Mouse (Mus musculus) heart, postnatal 25 days (tissue): ENCODE data around the gene Eif5. TPM values are rescaled to one million over a fixed set of nuclear protein-coding genes. Genes with fewer than 3 reads are reported as not detected.
"Not testable (repeated sequence)": the region's sequence is repeated elsewhere in the genome, so short reads cannot be mapped to it uniquely, and the experiment has no call there.

Experiments used
- DNase-seq: peaks from one replicate; pipeline ENCODE4 v3.0.0; 2022; ENCODE audit warnings: low spot score
- intact Hi-C: fragments of 180-260 bp; cut with DNase I; formaldehyde crosslinking; loops from one replicate; pipeline ENCODE4 v1.15.1; 2025
- total RNA-seq, 2 experiments: library from RNA; stranded (reverse); gene quantifications; 2 replicates each; pipeline ENCODE4 v1.2.3; 2021

Eif5 gene
- total RNA-seq, 2 experiments from 2014 or later, result 140 to 145 TPM

DNA sequence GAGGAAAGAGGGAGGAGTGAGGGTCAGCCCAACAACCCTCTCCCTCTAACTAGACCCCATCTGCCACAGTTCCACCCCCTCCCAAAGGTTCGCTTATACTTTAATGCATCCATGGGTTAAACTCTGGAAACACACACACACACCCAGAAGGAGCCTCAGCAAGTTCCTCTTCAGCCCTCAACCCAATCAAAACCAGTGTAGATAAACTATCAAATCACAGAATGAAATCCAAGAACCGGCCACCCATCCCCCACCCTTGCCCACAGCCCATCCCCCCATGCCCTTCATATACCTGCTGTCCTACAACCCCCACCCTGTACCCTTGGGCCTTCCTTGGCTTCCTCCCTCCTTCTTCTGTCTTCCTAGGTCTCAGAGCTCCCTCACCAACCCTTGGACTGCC, 16.8 kb upstream of the Eif5 start:
- intact Hi-C loops, result no loop called here
- no peak for DNase-seq

DNA sequence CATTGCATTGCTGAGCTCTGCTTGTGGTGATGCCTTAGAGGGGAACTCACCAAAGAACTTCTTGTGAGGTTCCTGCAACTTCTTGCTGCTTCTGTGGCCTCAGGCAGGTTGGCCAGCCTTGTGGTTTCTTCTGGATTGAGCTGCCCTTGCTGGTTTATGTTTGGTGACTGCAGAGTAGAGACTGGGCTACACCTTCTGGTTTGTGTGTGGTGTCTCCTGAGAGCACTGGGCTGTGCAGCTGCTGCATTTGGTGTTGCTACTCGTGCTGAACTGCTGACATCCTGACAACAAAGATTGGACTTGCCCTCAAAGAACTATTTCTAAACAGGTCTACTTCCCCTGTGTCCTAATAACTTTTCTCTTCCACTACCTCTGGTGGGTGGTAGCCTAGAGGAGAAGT, 13.3 kb upstream of the Eif5 start:
- intact Hi-C loops, result no loop called here
- DNase-seq, result no peak

DNA sequence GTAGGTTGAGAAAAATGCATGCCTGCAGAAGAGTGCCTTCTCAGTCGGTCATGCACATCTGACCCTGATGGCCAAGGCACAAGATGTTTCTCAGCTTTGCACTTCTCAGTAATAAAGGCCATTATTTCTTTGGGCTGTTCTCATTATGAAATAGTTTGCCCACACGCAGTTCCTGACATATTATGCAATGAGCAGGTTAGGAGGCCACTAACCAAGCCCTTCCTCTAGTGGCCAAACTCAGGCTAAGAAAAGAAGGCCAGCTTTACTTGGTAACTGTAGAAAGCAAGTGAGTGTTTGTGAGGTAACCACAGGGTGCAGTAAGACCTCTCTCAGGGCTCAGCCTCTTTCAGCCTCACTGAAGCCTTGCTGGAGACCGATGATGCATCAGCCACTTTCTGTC, 12.9 kb upstream of the Eif5 start:
- DNase-seq, result no peak
- intact Hi-C loops, result no loop called here

DNA sequence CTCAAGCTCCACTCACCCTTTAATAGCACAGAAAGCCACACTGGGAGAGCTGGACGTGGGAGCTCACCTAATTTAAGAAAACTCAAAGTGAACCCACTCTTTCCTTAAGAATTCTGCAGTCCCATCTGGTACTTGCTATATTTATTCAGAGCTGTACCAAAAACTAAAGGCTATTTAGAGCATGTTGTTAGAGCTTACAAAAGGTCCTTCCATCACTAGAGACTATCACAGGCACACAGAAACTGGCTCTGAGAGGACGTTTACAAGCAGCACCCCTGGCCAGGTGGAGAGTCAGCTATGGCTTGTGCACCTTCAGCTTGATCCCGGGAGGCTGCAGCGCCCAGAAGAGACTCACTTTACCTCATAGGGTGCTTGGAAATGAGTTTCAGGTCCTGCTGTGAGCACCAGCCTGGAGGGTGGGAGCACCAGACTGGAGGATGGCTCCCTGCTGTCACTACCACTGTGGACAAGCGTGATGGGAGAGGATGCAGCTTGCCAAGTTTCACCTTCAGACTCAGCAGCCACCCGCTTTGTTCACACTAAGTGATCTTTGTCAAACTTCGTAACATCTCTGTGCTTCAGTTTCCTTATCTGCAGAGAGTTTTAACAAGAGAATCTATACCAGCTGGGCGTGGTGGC, 10.1 kb upstream of the Eif5 start:
- intact Hi-C loops, result no loop called here

DNA sequence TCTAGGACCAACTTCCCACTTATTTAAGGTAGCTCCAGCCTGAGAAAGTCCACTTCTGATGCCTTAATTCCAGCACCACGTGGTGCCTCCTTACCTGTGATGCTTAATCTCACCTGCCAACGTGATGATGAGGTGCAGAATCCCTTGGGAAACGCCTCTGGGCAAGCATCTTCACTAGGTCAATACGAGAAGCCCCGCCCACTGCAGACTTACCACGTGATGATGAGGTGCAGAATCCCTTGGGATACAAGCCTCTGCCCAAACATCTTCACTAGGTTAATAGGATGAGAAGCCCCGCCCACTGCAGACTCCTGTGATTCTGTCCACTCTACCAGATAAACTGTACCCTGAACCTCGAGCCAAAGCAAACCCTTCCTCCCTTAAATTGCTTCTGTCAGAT, 8.6 kb upstream of the Eif5 start:
- no peak for DNase-seq
- intact Hi-C loops, result no loop called here

More for the DNA sequence above, 10.1 kb upstream of the Eif5 start:
- DNase-seq, result no peak

DNA sequence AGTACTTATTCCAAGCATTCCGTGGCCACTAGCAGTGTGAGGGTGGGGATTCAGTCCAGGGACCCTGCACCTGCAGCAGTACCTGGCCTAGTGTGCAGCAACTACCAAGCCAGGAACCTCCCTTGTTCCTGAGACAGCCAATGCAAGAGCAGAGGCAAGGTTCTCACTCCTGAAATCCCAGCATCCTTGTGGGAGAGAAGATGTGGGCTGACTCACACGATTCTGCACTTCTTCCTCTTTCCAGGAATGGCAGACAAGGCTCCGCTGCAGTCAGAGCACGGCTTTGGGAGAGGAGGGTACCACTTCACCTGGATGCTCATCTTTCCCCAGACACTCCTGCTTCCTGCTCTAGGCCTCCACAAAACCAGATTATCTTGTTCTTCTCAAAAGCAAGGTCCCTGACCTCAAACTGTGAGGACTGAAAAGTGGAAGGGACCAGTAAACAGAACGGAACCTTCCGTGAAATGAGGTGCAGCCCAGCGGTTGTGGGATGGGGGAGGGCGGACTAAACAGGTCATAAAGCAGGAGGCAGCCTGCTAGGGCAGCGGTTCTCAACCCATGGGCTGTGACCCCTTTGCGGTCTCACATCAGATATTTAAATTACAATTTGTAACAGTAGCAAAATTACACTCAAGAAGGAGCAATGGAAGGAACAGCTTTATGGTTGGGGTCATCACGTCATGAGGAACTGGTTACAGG, 4.6 kb upstream of the Eif5 start:
- no peak for DNase-seq
- intact Hi-C loops, result no loop called here

DNA sequence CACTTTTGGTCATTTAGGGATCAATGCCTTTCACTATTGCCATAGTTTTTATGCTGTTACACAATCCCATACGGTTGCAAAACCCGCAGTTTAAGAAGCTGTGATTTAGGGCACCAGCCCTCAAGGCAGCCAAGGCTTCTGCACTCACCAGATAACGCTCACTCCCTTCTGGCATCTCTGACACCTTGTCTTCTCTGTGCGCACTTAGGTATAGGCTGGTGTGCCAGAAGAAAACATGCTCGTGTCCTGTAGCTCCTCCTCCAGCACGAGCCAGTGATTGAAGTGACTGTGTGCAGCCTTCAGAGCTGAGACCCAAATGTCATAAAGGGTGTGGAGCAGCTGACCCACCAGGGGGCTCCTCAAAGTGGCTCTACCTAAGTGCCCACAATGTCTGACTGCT, 2.5 kb upstream of the Eif5 start:
- no peak for DNase-seq
- intact Hi-C loops, result loop anchor here (5.0 kb wide), 1 partner anchor 37 kb away; the partner anchor contains the start of gene Mark3

DNA sequence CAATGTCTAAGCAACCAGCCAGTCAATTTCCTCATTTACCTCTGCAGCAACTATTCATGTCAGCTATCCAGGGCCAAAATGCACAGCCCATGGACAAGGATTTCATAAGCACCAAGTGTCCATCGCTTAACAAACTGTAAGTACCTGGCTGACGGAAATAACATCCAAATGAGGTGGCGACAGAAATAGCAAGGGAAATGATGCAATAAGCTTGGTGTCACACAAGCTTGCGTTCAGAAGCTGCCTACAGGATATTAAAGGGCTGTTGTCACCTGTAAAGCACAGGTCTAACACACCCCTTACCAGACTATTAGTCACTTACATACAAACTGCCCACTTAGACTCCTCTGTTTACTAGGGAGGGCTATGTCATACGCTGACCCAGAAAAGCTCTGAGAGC, 2.1 kb upstream of the Eif5 start:
- intact Hi-C loops, result loop anchor here (5.0 kb wide), 1 partner anchor 37 kb away; the partner anchor contains the start of gene Mark3
- no peak for DNase-seq

DNA sequence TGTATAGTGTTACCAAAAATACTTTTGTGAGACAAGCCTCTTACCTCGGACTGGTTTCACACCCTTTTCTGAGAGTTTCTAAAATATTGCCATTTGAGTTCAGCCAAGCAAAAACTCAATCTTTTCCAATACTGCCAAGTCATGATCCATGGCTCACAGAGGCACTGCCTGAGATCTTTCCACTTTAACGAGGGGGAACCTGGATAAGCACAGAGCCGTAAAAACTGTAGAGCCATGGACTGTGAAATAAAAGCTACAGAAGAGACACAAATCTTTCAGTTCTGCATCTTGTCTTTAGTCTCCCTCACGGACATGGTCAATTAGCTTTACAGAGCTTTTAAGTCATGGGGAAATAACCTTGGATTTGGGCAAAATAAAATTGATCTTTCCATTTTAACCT, 1.1 kb upstream of the Eif5 start:
- DNase-seq, result no peak
- intact Hi-C loops, result loop anchor here (5.0 kb wide), 1 partner anchor 36 kb away; the partner anchor contains the start of gene Mark3

DNA sequence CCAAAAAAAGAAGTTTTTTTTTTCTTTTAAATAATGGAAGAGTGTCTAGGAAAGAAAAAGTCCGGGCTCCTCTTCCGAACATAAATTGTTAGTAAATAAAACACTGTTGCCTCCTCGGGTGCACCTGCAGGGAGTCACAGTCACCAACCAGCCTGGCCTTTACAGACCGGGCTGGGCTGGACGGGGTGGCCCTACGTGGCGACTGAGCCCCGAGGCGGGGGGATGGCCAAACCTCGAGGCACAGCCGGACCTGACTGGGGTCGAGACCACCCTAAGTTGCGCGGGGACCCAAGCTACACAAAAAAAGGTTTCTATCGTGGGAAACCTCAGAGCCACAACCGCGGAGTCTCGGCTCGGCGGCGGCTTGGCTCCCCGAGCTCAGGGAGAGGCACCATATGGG, 475 bp upstream of the Eif5 start:
- DNase-seq, result no peak
- intact Hi-C loops, result loop anchor here (5.0 kb wide), 1 partner anchor 35 kb away; the partner anchor contains the start of gene Mark3

DNA sequence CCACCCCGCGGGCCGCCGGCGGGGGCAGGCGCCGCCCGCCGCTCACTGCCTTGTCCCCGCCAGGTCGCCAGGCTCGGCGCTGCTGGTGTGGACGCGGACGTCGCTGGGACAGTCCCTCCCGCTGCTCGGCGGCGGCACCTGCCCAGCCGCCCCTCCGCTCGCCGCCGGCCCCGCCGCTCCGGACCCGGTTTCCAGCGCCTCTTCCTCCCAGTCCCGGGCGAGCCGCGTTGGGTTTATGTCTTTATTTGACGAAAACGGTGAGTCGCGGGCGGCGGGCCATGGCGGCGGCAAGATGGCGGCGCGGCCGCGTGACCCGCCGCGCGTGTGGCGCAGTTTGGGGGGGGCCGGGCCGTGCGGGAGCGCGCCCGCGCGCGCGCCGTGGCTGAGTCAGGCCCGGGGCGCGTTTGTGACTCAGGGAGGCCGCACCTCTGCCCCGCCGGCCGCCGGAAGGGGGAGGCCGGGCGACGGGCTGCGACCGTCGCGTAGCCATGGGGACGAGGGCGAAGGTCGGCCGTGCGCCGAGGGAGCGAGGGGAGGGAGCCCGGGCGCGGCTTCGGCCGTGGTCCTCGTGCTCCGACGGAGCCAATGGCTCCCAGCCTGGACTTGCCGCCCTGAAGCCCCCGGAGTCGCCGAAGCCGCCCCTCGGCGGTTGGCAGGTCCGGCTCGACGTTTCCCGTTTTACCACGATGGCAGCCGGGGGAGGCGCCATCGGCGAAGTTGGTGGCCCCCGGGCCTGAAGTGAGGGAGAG, 650 bp downstream of the Eif5 start:
- peak; percentile 77 for DNase-seq
- intact Hi-C loops, result loop anchor here (5.0 kb wide), 1 partner anchor 34 kb away; the partner anchor contains the start of gene Mark3

DNA sequence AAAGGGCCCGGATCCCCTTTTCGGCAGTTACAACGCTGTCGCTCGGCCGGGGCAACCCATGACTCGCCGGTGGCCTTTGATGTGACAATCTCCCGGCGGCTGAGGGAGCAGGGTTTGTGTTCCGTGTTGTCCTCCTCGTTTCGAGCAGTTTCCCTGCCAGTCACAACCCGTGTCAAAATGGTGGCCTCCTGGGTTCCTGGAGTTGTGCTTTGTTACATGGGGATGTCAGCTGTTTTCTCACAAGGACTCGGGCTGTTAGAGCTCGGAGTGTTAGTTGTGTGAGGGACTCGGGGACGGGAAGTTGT, 1.2 kb downstream of the Eif5 start:
- intact Hi-C loops, result loop anchor here (5.0 kb wide), 1 partner anchor 33 kb away; the partner anchor contains the start of gene Mark3
- no peak for DNase-seq

DNA sequence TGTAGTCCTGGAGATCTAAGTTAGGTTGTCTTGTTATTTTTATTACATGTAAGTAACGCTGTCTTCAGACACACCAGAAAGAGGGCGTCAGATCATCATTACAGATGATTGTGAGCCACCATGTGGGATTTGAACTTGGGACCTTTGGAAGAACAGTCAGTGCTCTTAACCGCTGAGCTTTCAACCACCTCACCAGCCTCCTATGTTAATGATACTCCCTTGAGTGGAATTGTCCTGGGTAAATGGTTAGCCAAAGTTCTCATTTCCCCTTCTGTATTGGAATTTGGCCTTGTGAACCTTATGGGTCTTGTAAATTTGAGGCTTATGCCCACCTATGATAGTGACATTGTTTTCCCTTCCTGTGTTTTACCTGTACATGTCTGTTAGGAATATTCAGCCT, 9.3 kb downstream of the Eif5 start:
- DNase-seq, result no peak
- intact Hi-C loops, result no loop called here

DNA sequence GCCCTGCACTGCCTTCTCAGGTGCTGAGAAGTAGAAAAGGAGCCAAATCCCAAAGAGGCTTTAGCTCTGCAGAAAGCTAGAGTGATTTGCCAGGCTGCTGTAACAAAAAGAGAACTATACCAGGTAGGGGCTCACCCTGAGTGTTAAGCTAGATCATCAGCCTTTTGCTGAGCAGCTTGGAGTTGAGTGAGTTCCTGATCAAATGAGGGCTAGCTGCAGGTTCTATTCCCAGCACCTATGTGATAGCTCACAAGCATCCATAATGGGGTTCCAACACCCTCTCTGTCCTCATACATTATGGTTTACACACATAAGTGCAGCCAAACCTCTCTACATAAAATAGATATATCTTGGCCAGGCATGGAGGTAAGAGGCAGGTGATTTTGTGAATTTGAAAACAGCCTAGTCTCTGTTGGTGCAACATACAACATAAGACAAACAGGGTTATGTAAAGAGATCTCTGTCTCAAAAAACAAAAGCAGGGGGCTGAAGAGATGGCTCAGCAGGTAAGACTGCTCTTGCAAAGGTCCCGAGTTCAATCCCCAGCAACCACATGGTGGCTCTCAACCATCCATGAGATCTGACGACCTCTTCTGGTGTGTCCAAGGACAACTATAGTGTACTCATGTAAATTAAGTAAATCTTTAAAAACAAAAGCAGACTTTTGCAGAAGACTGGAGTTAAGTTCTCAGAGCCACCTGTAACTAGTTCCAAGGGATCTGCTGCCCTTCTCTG, 10.9 kb downstream of the Eif5 start:
- no peak for DNase-seq
- intact Hi-C loops, result no loop called here

DNA sequence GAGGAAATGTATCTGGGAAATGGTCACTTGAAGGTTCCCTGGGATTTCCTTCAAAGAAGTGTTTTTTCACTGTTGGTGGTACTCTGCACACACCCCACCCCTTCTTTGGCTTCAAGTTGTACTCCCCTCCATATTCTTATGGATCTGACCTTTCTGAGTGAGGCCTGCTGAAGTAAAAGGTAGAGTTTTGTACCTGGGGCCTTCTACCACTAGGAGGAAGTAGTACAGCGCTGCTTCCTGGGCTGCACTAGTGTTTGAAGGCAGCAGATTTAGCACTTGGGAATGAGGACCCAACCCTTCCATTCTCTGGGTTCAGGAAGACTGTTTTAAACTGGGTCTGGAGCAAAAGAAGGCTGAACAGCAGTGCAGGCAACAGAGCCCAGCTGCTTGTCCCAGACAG, 12.9 kb downstream of the Eif5 start:
- intact Hi-C loops, result loop anchor here (5.0 kb wide), 1 partner anchor 97 kb away; no protein-coding TSS in a partner anchor

DNA sequence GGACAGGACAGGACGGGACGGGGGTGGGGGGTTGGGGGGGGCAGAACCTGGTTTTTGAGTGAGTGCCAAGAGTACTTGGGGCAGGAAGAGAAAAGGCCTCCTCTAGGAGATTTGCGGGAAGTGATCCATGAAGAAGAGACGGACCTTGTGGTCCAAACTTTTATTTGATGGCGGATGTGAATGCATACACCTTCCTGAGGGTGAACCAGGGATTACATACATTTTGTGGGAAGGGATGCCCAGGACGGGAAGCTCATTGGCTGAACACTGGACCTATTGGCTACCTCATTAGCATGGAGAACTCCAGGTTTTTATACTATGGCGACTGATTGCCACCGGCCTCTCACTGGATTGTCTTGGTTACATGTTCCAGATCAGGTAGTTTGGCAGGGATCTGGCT, 14.5 kb downstream of the Eif5 start:
- no peak for DNase-seq
- intact Hi-C loops, result loop anchor here (5.0 kb wide), 1 partner anchor 95 kb away; no protein-coding TSS in a partner anchor

More for the DNA sequence above, 12.9 kb downstream of the Eif5 start:
- DNase-seq, result no peak

DNA sequence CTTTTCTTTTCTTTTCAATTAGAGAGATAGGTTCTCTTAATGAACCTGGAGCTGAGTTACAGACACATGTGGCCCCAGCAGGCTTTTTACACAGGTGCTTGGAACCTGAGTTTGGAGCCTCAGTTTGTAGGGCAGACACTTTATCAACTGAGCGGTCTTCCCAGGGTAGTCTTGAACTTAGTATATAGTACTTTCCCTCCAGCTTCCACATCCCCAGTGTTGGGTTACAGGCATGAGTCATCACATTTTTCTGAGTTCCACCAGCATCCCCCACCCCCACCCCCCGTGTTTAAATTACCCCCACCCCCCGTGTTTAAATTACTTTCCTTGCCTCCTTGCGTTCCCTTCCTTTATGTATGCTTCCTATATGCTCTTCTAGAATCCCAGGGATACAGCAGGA, 17.5 kb downstream of the Eif5 start:
- DNase-seq, result no peak
- intact Hi-C loops, result no loop called here

DNA sequence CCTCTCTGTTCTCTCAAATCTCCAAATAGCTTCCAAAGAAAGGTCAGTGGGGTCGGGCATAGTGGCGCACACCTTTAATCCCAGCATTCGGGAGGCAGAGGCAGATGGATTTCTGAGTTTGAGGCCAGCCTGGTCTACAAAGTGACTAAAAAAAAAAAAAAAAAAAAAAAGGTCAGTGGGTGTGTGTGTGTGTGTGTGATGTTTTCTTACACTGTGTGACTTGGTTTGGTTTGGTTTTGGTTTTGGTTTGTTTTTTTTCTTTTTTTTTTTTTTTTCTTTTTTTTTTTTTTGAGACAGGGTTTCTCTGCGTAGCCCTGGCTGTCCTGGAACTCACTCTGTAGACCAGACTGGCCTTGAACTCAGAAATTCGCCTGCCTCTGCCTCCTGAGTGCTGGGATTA, 18.1 kb downstream of the Eif5 start:
- DNase-seq, intact Hi-C loops: not testable (repeated sequence)

DNA sequence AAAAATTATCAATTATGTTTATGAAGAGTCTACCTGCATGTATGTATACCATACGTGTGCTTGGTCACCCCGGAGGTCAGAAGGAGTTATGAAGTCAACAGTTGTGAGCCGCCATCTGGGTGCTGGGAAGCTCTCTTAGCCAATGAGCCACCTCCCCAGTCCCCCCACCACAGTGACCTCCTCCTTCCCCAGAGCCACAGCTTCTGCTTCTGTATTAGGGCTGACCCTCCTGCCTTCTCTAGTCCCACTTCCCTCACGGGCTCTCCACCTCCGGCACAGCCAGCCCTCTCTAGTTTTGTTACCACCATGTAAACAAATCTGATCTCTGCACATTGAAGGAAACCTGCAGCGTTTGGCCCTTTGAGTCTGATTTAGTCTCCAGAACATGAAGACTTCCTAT, 19.7 kb downstream of the Eif5 start:
- no peak for DNase-seq
- intact Hi-C loops, result no loop called here

DNA sequence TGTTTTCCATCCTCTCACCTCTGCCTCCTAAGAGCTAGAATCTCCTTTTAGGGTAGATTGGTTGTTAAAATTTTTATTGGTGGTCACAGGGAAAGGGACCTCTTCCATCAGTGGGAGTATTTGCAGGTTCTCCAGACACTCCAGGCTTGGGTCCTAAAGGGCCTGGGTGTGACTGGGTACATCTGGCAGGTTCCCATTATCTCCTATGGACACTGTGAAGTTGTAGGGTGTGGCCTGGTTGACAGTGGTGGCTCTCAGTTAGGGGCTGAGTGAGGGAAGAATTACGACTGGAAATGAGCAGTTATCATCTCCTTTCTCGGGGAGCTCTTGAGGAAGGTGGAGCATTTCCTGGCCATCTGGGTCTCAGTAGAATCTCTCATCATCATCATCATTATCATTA, 20.8 kb downstream of the Eif5 start:
- intact Hi-C loops, result no loop called here
- DNase-seq, result no peak
